In the genomic region with DNA sequence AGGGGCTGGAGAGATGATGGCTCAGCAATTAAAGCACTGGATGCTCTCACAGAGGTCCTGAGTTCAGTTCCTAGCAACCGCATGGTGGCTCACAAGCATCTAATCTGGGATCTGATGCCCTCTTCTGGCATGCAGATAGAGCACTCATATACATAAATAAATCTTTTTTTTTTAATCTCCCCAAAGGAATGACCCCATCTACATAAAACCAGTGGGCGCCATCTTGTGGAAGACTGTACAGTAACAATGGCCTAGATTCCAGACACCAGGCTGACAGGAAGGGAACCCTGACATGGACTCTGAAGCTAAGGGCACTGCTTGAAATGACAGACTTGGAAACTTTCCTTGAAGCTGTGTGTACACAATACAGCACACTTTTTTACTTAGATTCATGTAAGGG, we compare ENCODE assay signal across 12 mouse cellular contexts. TPM values are rescaled to one million over a fixed set of nuclear protein-coding genes. Genes with fewer than 3 reads are reported as not detected.
DNase-seq lines count a peak whose midpoint lies in the region; ATAC-seq and TF ChIP-seq lines count a peak whose summit lies in the region.
"Had no signal": no experiment of that assay in that cellular context is flagged by ENCODE, and none has a peak within 500 bp of the region (broad histone marks: within the 10 kb centered on the region; RNA-seq: fewer than 3 reads in every experiment).

No protein-coding gene starts in this region.

- H3K4me2 ChIP-seq in hindbrain, postnatal 0 days (ENCODE audit: low read depth, low read length) = no peak overlapping the region
- no peak overlapping the region for H3K4me2 ChIP-seq in hindbrain, embryonic 13.5 days
- H3K4me2 ChIP-seq: neural tube, embryonic 12.5 days had no signal

- H3K9ac ChIP-seq in hindbrain, postnatal 0 days (replicated peaks; ENCODE audit: low read length) = no peak overlapping the region
- no peak overlapping the region for H3K9ac ChIP-seq in hindbrain, embryonic 13.5 days
- H3K9ac ChIP-seq: neural tube, embryonic 12.5 days had no signal

- no peak overlapping the region for H3K4me3 ChIP-seq in hindbrain, postnatal 0 days (ENCODE audit: low read length)
- H3K4me3 ChIP-seq in hindbrain, embryonic 13.5 days = no peak overlapping the region
- H3K4me3 ChIP-seq: neural tube, embryonic 12.5 days had no signal

- H3K36me3 ChIP-seq in hindbrain, postnatal 0 days (ENCODE audit: insufficient read depth, low read length) = no peaks in the 10 kb centered on the region
- H3K36me3 ChIP-seq in hindbrain, embryonic 13.5 days = no peaks in the 10 kb centered on the region
- H3K36me3 ChIP-seq: neural tube, embryonic 12.5 days had no signal

- peak; percentile 67 for DNase-seq in hindbrain, postnatal 0 days (ENCODE audit: low spot score)
- DNase-seq in A20 (ENCODE audit: low read depth, low spot score) (peak; percentile 37), ES-CJ7 (ENCODE audit: low read depth, low spot score) (peak; percentile 38)
- no peak for DNase-seq in natural killer cell, adult 2 months (ENCODE audit: low spot score in 2 of 2)
- DNase-seq in gastrocnemius, postnatal 4 days (ENCODE audit: low spot score in 2 of 2) = no peak
- DNase-seq in adrenal gland, postnatal 25 days = no peak

- 90% methylated on average over 2 of the region's 2 CpGs for WGBS in hindbrain, postnatal 0 days
- WGBS in hindbrain, embryonic 13.5 days = 90% methylated on average over 2 of the region's 2 CpGs

- no peak for ATAC-seq in hindbrain, postnatal 0 days
- no peak for ATAC-seq in hindbrain, embryonic 13.5 days (ENCODE audit: low FRiP score)
- 0 out of 2 replicates have a peak, but pooled peaks have one; percentile 17 for ATAC-seq in granulocyte monocyte progenitor cell, adult 5-6 weeks (replicated peaks; ENCODE audit: poor library complexity, severe bottlenecking)
- ATAC-seq: hindbrain, embryonic 16.5 days had no signal

- no peak overlapping the region for H3K27ac ChIP-seq in hindbrain, postnatal 0 days
- no peak overlapping the region for H3K27ac ChIP-seq in hindbrain, embryonic 13.5 days
- H3K27ac ChIP-seq: neural tube, embryonic 12.5 days had no signal

- TF ChIP-seq CTCF in hindbrain, postnatal 0 days (IDR thresholded peaks at IDR 0.05; ENCODE audit: low read depth) = peak; percentile 49

- no peaks in the 10 kb centered on the region for H3K27me3 ChIP-seq in hindbrain, postnatal 0 days (ENCODE audit: insufficient read depth, low read length)
- no peaks in the 10 kb centered on the region for H3K27me3 ChIP-seq in hindbrain, embryonic 13.5 days
- H3K27me3 ChIP-seq: neural tube, embryonic 12.5 days had no signal

- no peaks in the 10 kb centered on the region for H3K9me3 ChIP-seq in hindbrain, postnatal 0 days (ENCODE audit: low read length)
- no peaks in the 10 kb centered on the region for H3K9me3 ChIP-seq in hindbrain, embryonic 13.5 days
- H3K9me3 ChIP-seq: neural tube, embryonic 12.5 days had no signal

- peaks cover 5% of the 10 kb centered on the region; the same call in 1 of the 2 replicates for H3K4me1 ChIP-seq in hindbrain, postnatal 0 days (ENCODE audit: insufficient read depth, low read length)
- H3K4me1 ChIP-seq in hindbrain, embryonic 13.5 days (replicated peaks) = 0 out of 2 replicates have a peak, but pooled peaks cover 8% of the 10 kb centered on the region

RNA-seq across cellular contexts. Expression of a gene that starts 1.2 kb away (rescaled TPM):
- total RNA-seq in hindbrain, postnatal 0 days (2014; rRNA removed) = not detected in 2 replicates
- polyA plus RNA-seq in hindbrain, postnatal 0 days (2015; fragmentation: Nextera tagmentation; extraction: Ambion mirVana) = not detected in 2 replicates
- polyA plus RNA-seq in hindbrain, embryonic 13.5 days (2015; fragmentation: Nextera tagmentation; extraction: Ambion mirVana) = not detected in 2 replicates
- total RNA-seq in granulocyte monocyte progenitor cell, adult 5-6 weeks (2014; fragmentation: Nextera tagmentation) = not detected in 2 replicates
- not detected in 2 replicates for total RNA-seq in granulocyte monocyte progenitor cell, adult 5-6 weeks (2017)
- total RNA-seq in gastrocnemius, postnatal 4 days (2021) = not detected
- total RNA-seq in adrenal gland, postnatal 25 days (2021) = not detected in 2 replicates
- total RNA-seq: liver, adult 2 months had no signal
- polyA plus RNA-seq: hindbrain, embryonic 16.5 days; liver, adult 2 months; neural tube, embryonic 12.5 days; stomach, embryonic 14.5 days had no signal

RNA-seq across cellular contexts. Expression of a gene that starts 47.9 kb away (rescaled TPM):
- total RNA-seq in hindbrain, postnatal 0 days (2014; rRNA removed) = not detected in 2 replicates
- not detected in 2 replicates for polyA plus RNA-seq in hindbrain, postnatal 0 days (2015; fragmentation: Nextera tagmentation; extraction: Ambion mirVana)
- polyA plus RNA-seq in hindbrain, embryonic 13.5 days (2015; fragmentation: Nextera tagmentation; extraction: Ambion mirVana) = not detected in 2 replicates
- total RNA-seq in granulocyte monocyte progenitor cell, adult 5-6 weeks (2014; fragmentation: Nextera tagmentation) = not detected in 2 replicates
- total RNA-seq in granulocyte monocyte progenitor cell, adult 5-6 weeks (2017) = not detected in 2 replicates
- total RNA-seq in gastrocnemius, postnatal 4 days (2021) = not detected
- total RNA-seq in adrenal gland, postnatal 25 days (2021) = not detected in 2 replicates
- total RNA-seq: liver, adult 2 months had no signal
- polyA plus RNA-seq: hindbrain, embryonic 16.5 days; liver, adult 2 months; neural tube, embryonic 12.5 days; stomach, embryonic 14.5 days had no signal

Comparison
In these comparisons a context has a peak if more than half of its experiments do, and no peak if none do; other contexts are left out.
1. DNase-seq: peak in hindbrain, postnatal 0 days (single experiment), A20 (single experiment) and ES-CJ7 (single experiment); none in natural killer cell, adult 2 months (0 of 2), gastrocnemius, postnatal 4 days (0 of 2) and adrenal gland, postnatal 25 days (single experiment).